In genomic region chr4:116282211-116282610, GRCm38 (mm10) we compare ENCODE assay signal across 10 mouse cellular contexts.
DNase-seq lines count a peak whose midpoint lies in the region; TF ChIP-seq lines count a peak whose summit lies in the region.
"Had no signal": no experiment of that assay in that cellular context is flagged by ENCODE, and none has a peak within 500 bp of the region (broad histone marks: within the 10 kb centered on the region; RNA-seq: fewer than 3 reads in every experiment).

No protein-coding gene starts in this region.

- no peaks in the 10 kb centered on the region for H3K36me3 ChIP-seq in ES-Bruce4 (ENCODE audit: control insufficient read depth, insufficient read depth, low read length, poor library complexity, severe bottlenecking)

- no peak overlapping the region for H3K4me3 ChIP-seq in ES-Bruce4 (ENCODE audit: low read depth, low read length)

- TF ChIP-seq EP300 in ES-Bruce4 (IDR thresholded peaks at IDR 0.05; ENCODE audit: insufficient read depth, low read depth, low read length) = no peak

- no peaks in the 10 kb centered on the region for H3K27me3 ChIP-seq in ES-Bruce4 (ENCODE audit: control insufficient read depth, insufficient read depth, low read length, poor library complexity, severe bottlenecking)

- no peak overlapping the region for H3K9ac ChIP-seq in ES-Bruce4 (ENCODE audit: low read depth, poor library complexity, severe bottlenecking)

- H3K27ac ChIP-seq in ES-Bruce4 (ENCODE audit: insufficient read depth, low read length) = no peak overlapping the region

- DNase-seq in adrenal gland, postnatal 10 days = peak; percentile 23
- DNase-seq in adrenal gland, postnatal 4 days (ENCODE audit: low spot score in 2 of 2) = no peak
- peak; percentile 35 for DNase-seq in kidney, postnatal 10 days
- DNase-seq in kidney, adult 18-20 months = no peak
- DNase-seq in kidney, postnatal 4 days = peak; percentile 25 to 28
- no peak for DNase-seq in urinary bladder, postnatal 25 days (ENCODE audit: low spot score)
- no peak for DNase-seq in testis, postnatal 14 days (ENCODE audit: low spot score)
- DNase-seq: gastrocnemius, postnatal 25 days; right cerebral cortex, postnatal 25 days had no signal

- TF ChIP-seq CTCF in ES-Bruce4 (IDR thresholded peaks at IDR 0.05; ENCODE audit: low read depth, low read length) = peak; percentile 19

- no peak for TF ChIP-seq POLR2A in ES-Bruce4 (IDR thresholded peaks at IDR 0.05; ENCODE audit: insufficient read depth, low read length)

- H3K4me1 ChIP-seq in ES-Bruce4 (ENCODE audit: control insufficient read depth, insufficient read depth, low read length) = no peaks in the 10 kb centered on the region

- no peaks in the 10 kb centered on the region for H3K9me3 ChIP-seq in ES-Bruce4 (replicated peaks; ENCODE audit: control insufficient read depth, insufficient read depth, low read length, poor library complexity, severe bottlenecking)

Comparison
In these comparisons a context has a peak if more than half of its experiments do, and no peak if none do; other contexts are left out.
1. DNase-seq: peak in adrenal gland, postnatal 10 days (single experiment), kidney, postnatal 10 days (single experiment) and kidney, postnatal 4 days (2 of 2); none in adrenal gland, postnatal 4 days (0 of 2), kidney, adult 18-20 months (single experiment), urinary bladder, postnatal 25 days (single experiment) and testis, postnatal 14 days (single experiment).